Mouse (Mus musculus) adrenal gland, postnatal 14 days (tissue): ENCODE measurements at regions not wholly inside any gene's neighbourhood (a gene's known extent, or its start where the extent isn't known, plus 50 kb on each side); places are given as distances from the start of the nearest gene placed in this dataset.
A peak's percentile ranks its signal among the peaks of the same experiment; 100 is the strongest.

Experiments used
- DNase-seq: peaks from one replicate; pipeline ENCODE4 v3.0.0; 2021; ENCODE audit warnings: mixed read lengths

GRCm38 (mm10) chr16:84581166-84581565 is 66.2 kb downstream of the A730009L09Rik start:
- DNase-seq: no peak

GRCm38 (mm10) chr16:84583323-84583722 is 68.4 kb downstream of the A730009L09Rik start:
- no peak for DNase-seq

- no peak for DNase-seq
These were observed 68.9 kb downstream of the A730009L09Rik start for GRCm38 (mm10) chr16:84583773-84584229.

GRCm38 (mm10) chr16:84584724-84585399 is 69.9 kb downstream of the A730009L09Rik start:
- DNase-seq: no peak

GRCm38 (mm10) chr16:84592978-84593377 is 78.1 kb downstream of the A730009L09Rik start:
- no peak for DNase-seq

GRCm38 (mm10) chr16:84602969-84603368 is 88.0 kb downstream of the A730009L09Rik start:
- no peak for DNase-seq

- DNase-seq: no peak
These were observed 88.7 kb downstream of the A730009L09Rik start for GRCm38 (mm10) chr16:84603465-84604205.

- DNase-seq: no peak
These were observed 89.5 kb downstream of the A730009L09Rik start for GRCm38 (mm10) chr16:84604272-84604975.

- no peak for DNase-seq
These were observed 91.3 kb downstream of the A730009L09Rik start for GRCm38 (mm10) chr16:84606010-84606803.

- no peak for DNase-seq
These were observed 91.8 kb downstream of the A730009L09Rik start for GRCm38 (mm10) chr16:84606804-84607095.

GRCm38 (mm10) chr16:84607503-84607902 is 92.6 kb downstream of the A730009L09Rik start:
- DNase-seq: no peak

GRCm38 (mm10) chr16:84615683-84616082 is 100.8 kb downstream of the A730009L09Rik start:
- no peak for DNase-seq

GRCm38 (mm10) chr16:84616132-84616531 is 101.2 kb downstream of the A730009L09Rik start:
- no peak for DNase-seq

GRCm38 (mm10) chr16:84618379-84618778 is 103.5 kb downstream of the A730009L09Rik start:
- DNase-seq: no peak

GRCm38 (mm10) chr16:84619876-84620275 is 105.0 kb downstream of the A730009L09Rik start:
- no peak for DNase-seq

GRCm38 (mm10) chr16:84620861-84621260 is 105.9 kb downstream of the A730009L09Rik start:
- DNase-seq: no peak

- peak; percentile 17 for DNase-seq
These were observed 106.5 kb downstream of the A730009L09Rik start for GRCm38 (mm10) chr16:84621300-84622031.

GRCm38 (mm10) chr16:84623346-84624085 is 108.6 kb downstream of the A730009L09Rik start:
- DNase-seq: no peak

GRCm38 (mm10) chr16:84624443-84625109 is 109.7 kb downstream of the A730009L09Rik start:
- no peak for DNase-seq

GRCm38 (mm10) chr16:84625110-84625722 is 110.3 kb downstream of the A730009L09Rik start:
- DNase-seq: no peak
